ENCODE assay signal across 8 mouse cellular contexts in the genomic region with DNA sequence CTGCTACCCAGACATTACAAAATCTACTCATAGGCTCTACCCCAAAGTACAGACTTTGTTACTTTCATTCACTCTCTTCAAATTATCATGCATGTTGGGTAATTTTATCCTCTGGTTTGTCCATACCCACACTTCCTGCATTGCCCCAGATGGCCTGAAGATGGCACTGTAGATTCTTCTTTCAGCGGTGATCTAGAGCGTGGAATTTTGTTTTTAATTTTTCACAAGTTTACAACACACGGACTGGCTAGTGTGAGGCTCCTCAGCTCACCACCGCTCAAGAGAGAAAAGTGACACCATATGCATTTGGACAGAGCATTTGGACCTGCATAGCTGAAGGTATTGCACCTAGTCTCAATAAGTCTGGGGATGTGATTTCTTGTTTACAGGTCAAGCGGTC.
A peak's percentile ranks its signal among the peaks of the same experiment; 100 is the strongest.
DNase-seq lines count a peak whose midpoint lies in the region; ATAC-seq and TF ChIP-seq lines count a peak whose summit lies in the region.

No protein-coding gene starts in this region.

- no peak overlapping the region for H3K9ac ChIP-seq in liver, embryonic 11.5 days (ENCODE audit: low read depth, low read length)
- no peak overlapping the region for H3K9ac ChIP-seq in intestine, embryonic 15.5 days
- no peak overlapping the region for H3K9ac ChIP-seq in midbrain, postnatal 0 days (replicated peaks; ENCODE audit: low read length, poor library complexity, severe bottlenecking)

- H3K36me3 ChIP-seq in liver, embryonic 11.5 days (ENCODE audit: control insufficient read depth, insufficient read depth, low read length) = no peaks in the 10 kb centered on the region
- no peaks in the 10 kb centered on the region for H3K36me3 ChIP-seq in intestine, embryonic 15.5 days
- no peaks in the 10 kb centered on the region for H3K36me3 ChIP-seq in midbrain, postnatal 0 days (ENCODE audit: insufficient read depth, low read length)

- TF ChIP-seq POLR2A in bone marrow, adult 2 months (IDR thresholded peaks at IDR 0.05; ENCODE audit: borderline replicate concordance, control insufficient read depth, low read depth, low read length) = no peak

- ATAC-seq in liver, embryonic 11.5 days (replicated peaks; ENCODE audit: low FRiP score) = no peak
- ATAC-seq in intestine, embryonic 15.5 days = 0 out of 2 replicates have a peak, but pooled peaks have one; percentile 30
- ATAC-seq in midbrain, postnatal 0 days (ENCODE audit: low FRiP score) = no peak

- 0 out of 2 replicates have a peak, but pooled peaks have one; percentile 23 for TF ChIP-seq CTCF in bone marrow, adult 2 months (IDR thresholded peaks at IDR 0.05; ENCODE audit: control insufficient read depth, insufficient read depth, low read length)
- peak; percentile 93 for TF ChIP-seq CTCF in midbrain, postnatal 0 days (IDR thresholded peaks at IDR 0.05)

- H3K4me2 ChIP-seq in liver, embryonic 11.5 days = no peak overlapping the region
- no peak overlapping the region for H3K4me2 ChIP-seq in intestine, embryonic 15.5 days (replicated peaks)
- no peak overlapping the region for H3K4me2 ChIP-seq in midbrain, postnatal 0 days (ENCODE audit: low read depth, low read length, poor library complexity, severe bottlenecking)

- peak; percentile 49 for DNase-seq in liver
- DNase-seq in liver, embryonic 11.5 days (ENCODE audit: low spot score) = no peak
- DNase-seq in frontal cortex, postnatal 14 days (ENCODE audit: low spot score in 2 of 2) = peak; percentile 42 to 72
- DNase-seq in left cerebral cortex, postnatal 25 days (ENCODE audit: low spot score in 2 of 2) = peak; percentile 71 to 78
- peak; percentile 81 for DNase-seq in midbrain, postnatal 0 days (ENCODE audit: low spot score)
- peak; percentile 14 for DNase-seq in yolk sac, embryonic 10.5 days (ENCODE audit: low spot score)

- no peaks in the 10 kb centered on the region for H3K9me3 ChIP-seq in liver, embryonic 11.5 days (ENCODE audit: control insufficient read depth, low read length)
- no peaks in the 10 kb centered on the region for H3K9me3 ChIP-seq in intestine, embryonic 15.5 days
- no peaks in the 10 kb centered on the region for H3K9me3 ChIP-seq in midbrain, postnatal 0 days (ENCODE audit: low read length)

- intact Hi-C loops in left cerebral cortex, postnatal 25 days (cut with DNase I) = loop anchor here (5.0 to 10.0 kb wide), 2 partner anchors 885 to 952 kb away; a partner anchor contains a TSS

- H3K4me1 ChIP-seq in liver, embryonic 11.5 days (replicated peaks; ENCODE audit: control insufficient read depth, insufficient read depth, low read length) = no peaks in the 10 kb centered on the region
- H3K4me1 ChIP-seq in bone marrow, adult 2 months (ENCODE audit: control insufficient read depth, insufficient read depth, low read length) = no peaks in the 10 kb centered on the region
- H3K4me1 ChIP-seq in intestine, embryonic 15.5 days (replicated peaks) = 0 out of 2 replicates have a peak, but pooled peaks cover 3% of the 10 kb centered on the region
- no peaks in the 10 kb centered on the region for H3K4me1 ChIP-seq in midbrain, postnatal 0 days (ENCODE audit: insufficient read depth, low read length)

- H3K4me3 ChIP-seq in liver, embryonic 11.5 days (ENCODE audit: low read depth, low read length) = no peak overlapping the region
- H3K4me3 ChIP-seq in bone marrow, adult 2 months (replicated peaks; ENCODE audit: control insufficient read depth, low read depth, low read length) = no peak overlapping the region
- H3K4me3 ChIP-seq in intestine, embryonic 15.5 days (replicated peaks) = no peak overlapping the region
- H3K4me3 ChIP-seq in midbrain, postnatal 0 days (ENCODE audit: low read depth, low read length) = no peak overlapping the region

- no peaks in the 10 kb centered on the region for H3K27me3 ChIP-seq in liver, embryonic 11.5 days (replicated peaks; ENCODE audit: control insufficient read depth, insufficient read depth, low read length)
- H3K27me3 ChIP-seq in intestine, embryonic 15.5 days (replicated peaks) = no peaks in the 10 kb centered on the region
- H3K27me3 ChIP-seq in midbrain, postnatal 0 days (ENCODE audit: insufficient read depth, low read length) = no peaks in the 10 kb centered on the region

- WGBS in liver, embryonic 11.5 days = 60% methylated on average over 5 of the region's 5 CpGs
- 56% methylated on average over 5 of the region's 5 CpGs for WGBS in bone marrow, adult 2 months
- WGBS in intestine, embryonic 15.5 days = 55% methylated on average over 5 of the region's 5 CpGs
- WGBS in midbrain, postnatal 0 days = 45% methylated on average over 5 of the region's 5 CpGs

- H3K27ac ChIP-seq in liver, embryonic 11.5 days (ENCODE audit: low read depth, low read length) = no peak overlapping the region
- no peak overlapping the region for H3K27ac ChIP-seq in bone marrow, adult 2 months (ENCODE audit: control insufficient read depth, insufficient read depth, low read depth, low read length, poor library complexity)
- H3K27ac ChIP-seq in intestine, embryonic 15.5 days = no peak overlapping the region
- H3K27ac ChIP-seq in midbrain, postnatal 0 days (ENCODE audit: low read depth, low read length) = no peak overlapping the region
